Mouse (Mus musculus) layer of hippocampus, adult 18-20 months (tissue): ENCODE measurements around the gene Matn4. TPM values are rescaled to one million over a fixed set of nuclear protein-coding genes. Genes with fewer than 3 reads are reported as not detected.

Source experiments
- DNase-seq, 2 experiments: peaks; one replicate each; pipeline ENCODE4 v3.0.0; 2022; ENCODE audit warnings: low spot score in 2 of 2
- long read RNA-seq: library from polyadenylated mRNA; stranded (forward); transcript quantifications from one replicate; pipeline ENCODE4 v2.0.0, GENCODE M21; 2021
- total RNA-seq, 2 experiments: library from RNA; stranded (reverse); gene quantifications; 2 replicates each; pipeline ENCODE4 v1.2.3; 2021

Matn4 gene
- 10 to 100 TPM; 11.0 to 11.2 TPM for total RNA-seq
- long read RNA-seq, full-length matches to known transcripts: 2 of 2 reads
- long read RNA-seq, partial matches to known transcripts: 0 of 2 reads
- long read RNA-seq, other reads (novel, unspliced or antisense): 0 of 2 reads

DNA sequence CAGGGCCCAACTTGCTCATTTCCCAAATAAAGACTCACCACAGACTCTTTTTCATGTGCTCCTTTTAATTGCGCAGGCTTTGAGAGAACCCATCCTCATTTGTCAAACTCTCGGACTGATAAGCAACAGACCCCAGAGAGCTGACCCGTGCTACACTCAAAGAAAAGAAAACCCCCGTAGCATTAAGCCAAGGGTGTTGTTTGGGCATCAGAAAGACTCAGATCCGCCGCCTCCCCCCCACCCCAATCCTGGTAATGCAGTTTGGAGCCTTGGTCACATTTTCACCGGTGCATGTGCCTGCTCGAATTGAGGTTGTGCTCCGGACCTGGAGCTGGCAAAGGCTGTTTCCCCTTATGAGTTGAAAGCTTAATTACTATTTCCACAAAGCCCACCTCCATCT, at the start of gene Matn4:
Gene Matn4 (minus strand): TSS at position 101 of the 400 bp plus-strand sequence.
- DNase-seq: no peak

DNA sequence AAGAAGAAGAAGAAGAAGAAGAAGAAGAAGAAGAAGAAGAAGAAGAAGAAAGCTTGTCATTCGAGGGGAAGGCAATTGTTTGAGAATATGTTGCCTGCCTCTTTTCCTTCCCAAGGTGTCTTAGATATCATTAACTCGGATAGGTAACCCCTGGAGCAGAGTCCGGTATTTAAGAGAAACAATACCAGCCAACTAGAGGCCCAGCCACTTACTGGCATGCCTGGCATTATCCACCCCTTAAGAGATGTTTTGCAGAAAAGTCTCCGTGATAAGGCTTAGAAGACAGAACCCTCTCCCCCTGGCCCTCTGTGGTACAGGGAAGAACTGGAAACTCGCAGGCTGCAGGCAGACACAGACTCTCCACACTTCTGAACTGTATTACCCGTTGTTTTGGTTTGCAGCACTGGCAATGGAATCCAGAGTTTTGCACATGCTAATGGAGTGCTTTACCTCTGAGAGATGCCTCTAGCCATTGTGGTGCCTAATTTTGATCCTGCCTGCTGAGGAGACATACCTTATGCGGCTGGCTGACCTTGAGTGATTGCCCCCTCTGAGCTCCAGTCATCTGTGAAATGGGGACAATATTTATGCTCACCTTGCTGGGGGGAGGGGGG, 49.0 kb upstream of the Matn4 start:
- no peak for DNase-seq

- no peak for DNase-seq
Observed at GRCm38 (mm10) chr2:164453047-164453757, 48.2 kb upstream of the Matn4 start.

- no peak for DNase-seq
Observed at GRCm38 (mm10) chr2:164452000-164452676, 47.2 kb upstream of the Matn4 start.

- no peak for DNase-seq
Observed at GRCm38 (mm10) chr2:164449341-164450042, 44.5 kb upstream of the Matn4 start.

- DNase-seq: no peak
Observed at GRCm38 (mm10) chr2:164448921-164449320, 44.0 kb upstream of the Matn4 start.

DNA sequence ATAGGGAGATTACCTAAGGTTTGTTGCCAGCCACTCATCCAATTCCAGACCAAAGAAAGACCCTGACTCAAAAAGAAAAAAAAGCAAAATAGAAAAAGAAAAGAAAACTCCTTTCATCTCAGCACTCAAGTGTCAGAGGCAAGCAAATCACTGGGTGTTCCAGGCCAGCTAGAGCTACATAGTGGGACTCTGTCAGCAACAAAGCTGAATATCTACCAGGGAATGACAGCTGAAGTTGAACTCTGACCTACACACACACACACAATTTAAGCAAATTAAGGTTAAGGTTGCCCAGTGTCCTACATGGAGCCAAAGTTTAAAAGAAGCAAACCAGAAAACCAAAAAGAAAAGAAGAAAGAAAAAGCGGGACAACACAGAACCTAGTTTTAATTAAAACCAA, 43.2 kb upstream of the Matn4 start:
- no peak for DNase-seq

DNA sequence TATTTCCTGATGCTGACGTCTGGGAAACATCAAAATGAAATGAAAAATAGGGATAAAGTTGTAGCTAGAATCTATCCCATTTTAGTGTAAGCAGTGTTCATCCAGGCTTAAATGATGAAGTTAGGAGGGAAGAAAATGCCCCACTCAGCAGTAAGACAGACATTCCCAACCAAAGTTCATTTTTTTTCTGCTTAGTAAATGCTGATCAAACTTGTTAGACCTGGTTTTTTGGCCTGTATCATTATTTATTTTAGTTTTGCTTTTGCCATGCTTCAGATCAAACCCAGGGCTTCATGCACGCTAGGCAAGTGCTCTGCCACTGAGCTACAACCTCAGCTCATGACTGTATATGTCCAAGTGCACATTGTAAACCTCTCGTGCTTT, 41.1 kb upstream of the Matn4 start:
- DNase-seq: no peak

DNA sequence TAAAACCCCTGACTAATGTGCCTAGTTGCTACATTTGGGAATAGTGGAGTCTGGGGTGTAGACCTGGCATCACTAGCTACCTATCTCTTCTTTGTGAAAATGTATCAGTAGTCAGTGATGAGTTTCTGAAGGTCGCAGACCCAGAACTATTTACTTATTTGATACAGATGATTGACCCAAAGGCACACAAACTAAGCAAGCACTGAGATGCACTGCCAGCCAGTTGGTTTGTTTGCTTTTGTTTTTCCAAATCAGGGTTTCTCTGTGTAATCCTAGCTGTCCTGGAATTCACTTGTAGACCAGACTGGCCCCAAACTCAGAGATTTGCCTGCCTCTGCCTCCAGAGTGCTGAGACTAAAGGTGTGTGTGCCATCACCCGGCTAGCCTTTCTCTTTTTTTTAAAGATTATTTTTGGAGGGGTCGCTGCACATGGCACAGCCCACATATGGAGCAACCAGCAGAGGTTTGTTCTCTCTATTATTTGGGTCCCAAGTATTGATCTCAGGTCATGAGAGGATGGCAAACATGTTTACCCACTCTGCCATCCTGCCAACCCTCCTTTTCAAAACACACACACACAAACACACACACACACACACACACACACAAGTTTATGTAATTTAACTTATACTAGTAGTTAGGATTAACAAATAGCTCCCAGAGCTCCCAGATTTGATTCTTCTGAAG, 40.6 kb upstream of the Matn4 start:
- DNase-seq: no peak

DNA sequence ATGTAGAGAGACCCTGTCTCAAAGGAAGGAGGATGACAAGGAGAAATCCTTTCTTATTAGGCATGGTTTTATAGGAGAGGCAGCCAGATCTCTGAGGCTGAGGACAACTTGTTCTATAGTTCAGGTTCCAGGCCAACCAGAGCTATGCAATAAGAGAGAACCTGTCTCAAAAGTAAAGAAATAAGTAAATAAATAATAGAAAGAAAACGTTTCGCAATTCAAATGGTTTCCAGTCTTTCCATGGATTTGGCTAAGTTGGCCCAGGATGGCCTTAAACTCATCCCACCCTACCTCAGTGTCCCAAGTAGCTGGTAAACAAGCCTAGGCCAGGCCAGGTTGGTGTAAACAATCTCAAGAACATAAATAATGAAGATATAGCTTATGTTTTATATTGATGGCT, 39.7 kb upstream of the Matn4 start:
- DNase-seq: no peak

DNA sequence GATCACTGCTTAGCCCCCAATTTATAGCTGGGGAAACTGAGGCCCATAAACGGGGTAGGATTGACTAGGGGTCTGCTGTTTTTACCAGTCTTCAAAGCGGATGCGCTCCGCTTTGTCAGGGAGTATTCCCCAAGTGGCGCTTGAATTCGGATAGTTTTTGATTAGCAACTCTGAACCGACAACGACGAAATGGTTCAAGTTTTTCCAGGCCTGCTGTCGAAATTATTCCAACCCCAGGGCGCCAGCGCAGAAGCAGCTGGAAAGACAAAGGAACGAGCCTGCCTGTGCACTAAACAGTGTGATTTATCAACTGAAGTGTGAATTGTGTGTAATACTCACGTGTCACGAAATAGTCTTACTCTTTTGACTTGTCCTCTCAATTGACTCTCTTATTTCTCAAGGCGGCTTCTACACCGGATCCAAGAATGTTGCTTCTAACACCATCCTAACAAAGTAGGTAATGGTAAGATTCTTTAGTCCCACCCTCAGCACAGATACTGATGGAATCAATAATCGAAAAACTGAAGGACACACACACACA, 38.6 kb upstream of the Matn4 start, which contains the start of gene Sdc4:
Gene Sdc4 (minus strand): TSS at position 428 of the 541 bp plus-strand sequence.
- DNase-seq: no peak

- peak; percentile 47 to 73 for DNase-seq
Observed at GRCm38 (mm10) chr2:164443051-164443437, 38.1 kb upstream of the Matn4 start.

DNA sequence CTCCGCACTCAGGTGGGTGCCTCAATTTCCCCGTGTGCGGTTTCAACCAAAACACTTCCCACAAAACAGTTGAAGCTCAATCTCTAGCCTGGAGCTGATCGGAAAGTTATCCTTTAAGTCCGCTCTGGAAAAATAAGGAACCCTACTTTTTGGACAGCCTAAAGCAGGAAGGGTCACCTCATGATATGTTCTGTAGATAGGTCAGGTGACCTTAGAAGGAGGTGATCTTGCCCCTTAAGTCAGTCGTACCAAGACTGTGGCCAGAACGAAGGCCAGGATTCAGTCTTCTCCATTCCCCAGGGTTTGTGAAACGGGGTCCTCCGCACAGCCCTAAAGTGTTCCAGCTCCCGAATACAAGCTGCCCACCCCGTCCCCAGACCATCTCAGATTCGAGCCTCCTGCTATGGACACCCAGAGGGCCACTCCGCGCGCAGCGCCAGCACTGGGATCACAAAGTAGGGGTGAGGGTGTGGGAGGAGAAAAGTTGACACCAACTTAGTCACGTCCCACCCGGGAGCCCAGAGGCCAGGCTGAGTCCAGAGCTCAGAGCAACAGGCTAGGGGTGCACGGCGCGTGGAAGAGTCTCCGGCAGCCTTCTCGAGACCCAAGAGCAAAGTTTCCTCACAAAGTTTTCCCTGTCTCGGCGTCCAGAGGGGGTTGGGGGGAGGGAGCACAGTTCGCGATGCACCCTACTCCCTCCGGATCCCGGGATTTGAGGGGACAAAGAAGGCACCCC, 37.5 kb upstream of the Matn4 start:
- no peak for DNase-seq

DNA sequence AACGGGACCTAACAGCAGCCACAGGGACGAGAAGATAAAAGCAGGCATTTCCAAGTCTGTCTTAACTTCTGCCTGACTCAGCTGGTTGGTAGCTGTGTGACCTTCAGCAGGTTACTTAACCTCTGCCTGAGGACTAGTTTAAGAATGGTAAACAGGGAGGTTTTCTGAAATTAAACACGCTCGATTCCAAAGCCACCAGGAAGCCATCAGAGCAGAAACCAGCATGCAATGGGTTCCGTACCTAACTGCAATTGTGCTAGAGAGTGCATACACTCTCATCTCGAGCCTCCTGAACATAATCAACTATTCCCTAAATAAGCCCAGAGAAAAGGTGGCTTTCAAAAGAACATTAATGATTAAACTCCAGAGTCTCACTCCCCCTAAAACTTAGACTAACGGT, 36.8 kb upstream of the Matn4 start:
- no peak for DNase-seq

- DNase-seq: no peak
Observed at GRCm38 (mm10) chr2:164441155-164441554, 36.2 kb upstream of the Matn4 start.

DNA sequence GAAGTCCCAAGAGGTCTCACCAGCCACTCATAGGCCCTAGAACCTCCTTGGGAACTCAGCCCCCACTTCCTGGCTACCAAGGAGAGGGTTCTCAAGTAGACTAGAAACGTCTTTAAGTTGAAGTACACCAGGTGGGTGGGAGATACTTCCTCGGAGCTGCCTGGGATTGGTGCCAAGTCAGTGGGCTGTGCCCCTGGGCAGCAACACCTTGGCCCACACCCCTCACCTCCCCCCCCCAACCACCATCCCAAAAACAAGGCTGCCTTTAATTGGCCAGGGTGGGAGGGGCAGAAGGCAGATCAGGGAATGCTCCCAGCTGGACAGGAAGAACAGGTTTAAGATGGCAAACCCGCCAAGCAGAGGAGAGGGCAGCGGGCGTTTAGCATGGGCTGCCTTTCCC, 35.4 kb upstream of the Matn4 start:
- DNase-seq: no peak

GRCm38 (mm10) chr2:164439001-164439421, 34.1 kb upstream of the Matn4 start:
- peak in 1 of 2 experiments; percentile 64 for DNase-seq

- DNase-seq: no peak
Observed at GRCm38 (mm10) chr2:164438257-164438656, 33.3 kb upstream of the Matn4 start.

- DNase-seq: no peak
Observed at GRCm38 (mm10) chr2:164437710-164438109, 32.8 kb upstream of the Matn4 start.

DNA sequence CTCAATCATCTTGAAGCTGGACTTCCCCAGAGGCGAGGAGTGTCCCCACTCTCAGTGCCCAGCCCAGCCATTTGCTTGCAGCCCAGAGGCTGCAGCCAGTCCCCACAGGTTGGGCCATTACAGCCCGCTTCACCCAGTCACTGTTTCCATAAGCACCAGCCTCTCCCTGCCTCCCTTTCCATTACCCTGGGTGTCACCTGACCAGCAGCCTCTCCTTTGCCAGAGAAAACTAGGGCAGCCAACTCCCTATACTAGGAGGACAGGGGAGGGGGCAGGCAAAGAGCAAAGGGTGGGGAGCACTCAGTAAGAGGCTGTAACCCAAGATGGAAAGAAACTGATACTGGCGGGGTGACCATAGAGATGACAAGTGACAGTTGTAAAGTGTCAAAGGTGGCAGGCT, 32.0 kb upstream of the Matn4 start:
- no peak for DNase-seq
